Mouse (Mus musculus): ENCODE data around the gene Tuba1a. TPM values are rescaled to one million over a fixed set of nuclear protein-coding genes. Genes with fewer than 3 reads are reported as not detected.

Gene Tuba1a
- total RNA-seq (2023) = 142 to 160 TPM (median 148 TPM) in 4 replicates

GRCm38 (mm10) chr15:98953401-98954356 is at the start of gene Tuba1a, which contains the start of gene Gm49450:
TSS of gene Tuba1a (minus strand) at chr15:98953703.
TSS of gene Gm49450 (minus strand) at chr15:98953551.

DNA sequence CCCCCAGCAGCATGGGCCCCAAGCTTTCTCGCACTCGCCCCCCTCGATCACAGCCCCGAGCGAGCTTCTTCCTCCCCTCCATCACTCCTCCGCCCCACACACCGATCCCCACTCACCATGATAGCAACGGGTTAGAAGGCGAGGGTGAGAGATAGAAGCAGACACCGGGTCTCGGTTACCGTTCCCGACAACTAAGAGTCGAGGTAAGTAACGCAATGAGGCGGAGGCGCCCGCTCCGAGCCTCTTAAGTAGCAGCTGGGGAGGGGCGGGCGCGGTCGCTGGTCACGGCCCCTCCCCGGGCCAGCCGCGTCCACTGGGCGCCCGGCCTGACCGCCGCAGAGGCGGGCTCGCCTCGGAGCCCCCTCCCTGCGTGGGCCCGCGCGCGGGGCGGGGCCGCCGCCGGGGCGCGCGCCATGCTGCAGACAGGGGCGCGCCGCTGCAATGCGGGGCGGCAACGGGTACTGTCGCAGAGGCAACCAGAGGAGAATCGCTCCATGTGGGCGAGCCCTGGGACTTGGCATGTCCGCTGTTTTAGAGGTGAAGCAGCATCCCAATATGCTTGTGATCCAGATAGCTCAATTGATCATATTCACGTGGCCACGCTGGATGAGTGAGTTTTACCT is 19.2 kb downstream of the Tuba1a start, which contains the start of gene Tuba1b:
Tuba1b (minus strand) TSS at position 349 of the 623 bp plus-strand sequence.

DNA sequence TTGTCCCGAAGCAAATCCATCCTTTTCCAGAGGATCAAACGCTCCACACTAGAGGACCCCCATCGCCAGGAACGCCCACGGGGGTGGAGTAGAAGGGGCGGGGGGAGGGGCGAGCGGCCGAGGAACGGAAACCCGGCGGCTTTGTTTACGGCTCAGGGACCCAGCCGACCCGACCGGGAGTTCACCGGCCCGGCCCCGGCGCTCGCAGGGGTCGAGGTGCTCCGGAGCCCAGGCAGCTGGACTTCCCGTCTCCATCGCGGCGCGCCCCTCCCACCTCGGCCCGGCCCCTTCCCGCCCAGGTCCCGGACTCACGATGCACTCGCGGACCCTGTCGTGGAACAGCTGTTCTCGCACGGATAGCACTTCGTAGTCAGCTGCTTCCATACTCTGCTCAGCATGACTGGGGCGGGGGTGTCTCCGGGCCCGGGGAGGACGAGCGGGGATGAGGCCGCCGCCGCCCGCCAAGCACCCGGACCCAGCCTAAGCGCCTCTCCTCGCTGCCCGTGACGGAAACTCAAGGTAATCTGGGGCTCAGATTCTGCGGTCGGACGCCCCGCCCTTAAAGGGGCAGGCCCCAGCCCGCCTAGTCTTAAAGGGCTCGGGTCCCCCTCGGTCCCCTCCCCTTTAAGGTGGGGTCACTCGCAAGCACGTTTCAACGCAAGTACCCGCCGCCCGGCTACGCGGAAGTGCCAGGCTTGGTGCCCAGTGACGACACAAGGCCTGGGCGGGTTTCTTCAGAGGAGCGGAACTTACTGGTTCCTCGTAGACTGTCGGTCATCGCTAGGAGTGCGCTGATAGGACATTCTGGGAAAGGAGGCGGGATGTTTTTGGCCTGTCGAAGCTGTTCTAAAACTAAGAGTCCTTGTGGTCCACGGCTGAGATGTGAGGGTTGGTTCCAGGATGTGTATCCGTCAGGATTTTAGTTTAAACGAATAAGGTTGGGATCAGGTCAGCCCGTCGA is 35.7 kb downstream of the Tuba1a start, which contains the start of gene Lmbr1l:
Lmbr1l (minus strand) TSS at position 694 of the 961 bp plus-strand sequence.

Other genes starting within 250 kb of the Tuba1a start
- not detected in 4 replicates for gene Ccdc65, start 245.5 kb downstream of the Tuba1a start, total RNA-seq (2023)
- 11.9 to 19.8 TPM (median 16.6 TPM) in 4 replicates for gene Fkbp11, start 225.5 kb downstream of the Tuba1a start, total RNA-seq (2023)
- gene Arf3, start 190.5 kb downstream of the Tuba1a start, total RNA-seq (2023) = 73.5 to 82.7 TPM (median 76.8 TPM) in 4 replicates
- gene Wnt10b, start 175.6 kb downstream of the Tuba1a start, total RNA-seq (2023) = 1.2 to 1.7 TPM (median 1.2 TPM) in 4 replicates
- gene Wnt1, start 163.8 kb downstream of the Tuba1a start, total RNA-seq (2023) = not detected in 4 replicates
- gene Ddn, start 144.2 kb downstream of the Tuba1a start, total RNA-seq (2023) = 0.30 to 0.75 TPM (median 0.51 TPM) in 4 replicates
- 76.4 to 85.2 TPM (median 81.4 TPM) in 4 replicates for gene Prkag1, start 122.2 kb downstream of the Tuba1a start, total RNA-seq (2023)
- 186 to 196 TPM (median 194 TPM) in 4 replicates for gene Kmt2d, start 82.5 kb downstream of the Tuba1a start, total RNA-seq (2023)
- 14.3 to 22.0 TPM (median 18.0 TPM) in 4 replicates for gene Rhebl1, start 59.2 kb downstream of the Tuba1a start, total RNA-seq (2023)
- not detected in 4 replicates for gene Dhh, start 55.2 kb downstream of the Tuba1a start, total RNA-seq (2023)
- gene Lmbr1l, start 35.5 kb downstream of the Tuba1a start, total RNA-seq (2023) = 238 to 253 TPM (median 250 TPM) in 4 replicates
- gene Tuba1b, start 19.1 kb downstream of the Tuba1a start, total RNA-seq (2023) = 132 to 163 TPM (median 139 TPM) in 4 replicates
- not detected in 4 replicates for gene Gm49450, start 152 bp downstream of the Tuba1a start, total RNA-seq (2023)
- 75.1 to 81.7 TPM (median 78.6 TPM) in 4 replicates for gene Tuba1c, start 76.2 kb upstream of the Tuba1a start, total RNA-seq (2023)
- gene Prph, start 101.5 kb upstream of the Tuba1a start, total RNA-seq (2023) = not detected in 4 replicates
- gene Troap, start 120.9 kb upstream of the Tuba1a start, total RNA-seq (2023) = 0.39 to 3.2 TPM (median 0.72 TPM) in 3 of 4 replicates, not detected in the other
- gene C1ql4, start 134.1 kb upstream of the Tuba1a start, total RNA-seq (2023) = not detected in 4 replicates
- gene Dnajc22, start 139.5 kb upstream of the Tuba1a start, total RNA-seq (2023) = not detected in 4 replicates
- gene Spats2, start 172.2 kb upstream of the Tuba1a start, total RNA-seq (2023) = not detected in 4 replicates

Data from B cell, adult 62 days (primary cell).